Mouse (Mus musculus): Measurements from ENCODE around the gene Olfr374.
"Not testable (repeated sequence)": the region's sequence is repeated elsewhere in the genome, so short reads cannot be mapped to it uniquely, and the experiment has no call there.

DNA sequence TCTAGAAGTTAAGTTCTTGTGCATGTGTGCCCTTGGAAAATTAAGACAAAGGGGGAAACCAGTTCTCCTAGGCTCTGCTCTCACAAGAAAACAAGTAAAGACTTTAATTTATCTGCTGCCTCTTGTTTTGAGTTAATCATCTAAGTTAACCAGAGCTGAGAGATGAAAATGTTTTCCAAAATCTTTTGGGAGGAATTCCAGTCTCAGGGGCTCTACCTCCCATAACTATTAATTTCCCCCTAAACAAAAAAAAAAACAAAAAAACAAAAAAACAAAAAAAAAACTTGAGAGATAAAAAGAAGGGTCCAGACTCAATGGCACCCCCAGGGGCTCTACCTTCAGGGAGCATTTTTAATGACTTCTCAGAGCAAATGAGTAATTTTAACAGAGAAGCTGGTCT lies 24.0 kb upstream of the Olfr374 start, which contains the start of gene Olfr373:
- TF ChIP-seq GATA2 (IDR thresholded peaks at IDR 0.05; ENCODE audit: borderline replicate concordance, low read depth, low read length); CTCF (IDR thresholded peaks at IDR 0.05; ENCODE audit: low read depth, low read length); POLR2AphosphoS5 (IDR thresholded peaks at IDR 0.05; ENCODE audit: insufficient replicate concordance, low read depth, low read length); TAL1 (conservative IDR thresholded peaks at IDR 0.05; ENCODE audit: low read depth, low read length): not testable (repeated sequence)

All from G1E (cell line).